Mouse (Mus musculus) hindbrain, embryonic 12.5 days (tissue): ENCODE results near the gene Rsph9. TPM values are rescaled to one million over a fixed set of nuclear protein-coding genes. Genes with fewer than 3 reads are reported as not detected.

Source experiments
- ATAC-seq: fragments of 200-750 bp; cut with Nextera tagmentation; 2 replicates; pipeline ENCODE4 v1.8.0; 2017; ENCODE audit warnings: moderate TSS enrichment; ENCODE audit not compliant: low FRiP score
- H3K27ac ChIP-seq: fragments of 300-500 bp; sonication (generic); 2 replicates; pipeline ENCODE4 v1.5.1; 2016; ENCODE audit warnings: mild to moderate bottlenecking
- H3K27me3 ChIP-seq: fragments of 300-500 bp; sonication (generic); 2 replicates; pipeline ENCODE4 v1.6.1; 2016; ENCODE audit warnings: mild to moderate bottlenecking
- H3K36me3 ChIP-seq: fragments of 300-500 bp; sonication (generic); 2 replicates; pipeline ENCODE4 v1.6.1; 2016; ENCODE audit warnings: mild to moderate bottlenecking
- H3K4me1 ChIP-seq: fragments of 300-500 bp; sonication (generic); 2 replicates; pipeline ENCODE4 v1.6.1; 2016
- H3K4me2 ChIP-seq: fragments of 300-500 bp; sonication (generic); replicated peaks from 2 replicates; pipeline ENCODE4 v1.6.1; 2016; ENCODE audit warnings: mild to moderate bottlenecking
- H3K4me3 ChIP-seq: fragments of 300-500 bp; sonication (generic); 2 replicates; pipeline ENCODE4 v1.5.1; 2016; ENCODE audit warnings: mild to moderate bottlenecking
- H3K9ac ChIP-seq: fragments of 300-500 bp; sonication (generic); 2 replicates; pipeline ENCODE4 v1.6.1; 2016; ENCODE audit warnings: mild to moderate bottlenecking, moderate library complexity
- H3K9me3 ChIP-seq: fragments of 300-500 bp; sonication (generic); replicated peaks from 2 replicates; pipeline ENCODE4 v1.6.1; 2016; ENCODE audit warnings: mild to moderate bottlenecking
- WGBS: fragments of 180-500 bp; shearing (Covaris S2); methylation state at CpG from one replicate; pipeline ENCODE4 v1.1.7; 2016; 5-methylcytosine and 5-hydroxymethylcytosine counted together
- polyA plus RNA-seq: library from polyadenylated mRNA; unstranded; fragments of >200 nt; fragmentation: Nextera tagmentation; extraction: Ambion mirVana; gene quantifications from 2 replicates; pipeline ENCODE4 v1.2.1, GENCODE M21; 2016

Rsph9 gene
- polyA plus RNA-seq, 1 experiment from 2014 or later: 21.5 TPM

DNA sequence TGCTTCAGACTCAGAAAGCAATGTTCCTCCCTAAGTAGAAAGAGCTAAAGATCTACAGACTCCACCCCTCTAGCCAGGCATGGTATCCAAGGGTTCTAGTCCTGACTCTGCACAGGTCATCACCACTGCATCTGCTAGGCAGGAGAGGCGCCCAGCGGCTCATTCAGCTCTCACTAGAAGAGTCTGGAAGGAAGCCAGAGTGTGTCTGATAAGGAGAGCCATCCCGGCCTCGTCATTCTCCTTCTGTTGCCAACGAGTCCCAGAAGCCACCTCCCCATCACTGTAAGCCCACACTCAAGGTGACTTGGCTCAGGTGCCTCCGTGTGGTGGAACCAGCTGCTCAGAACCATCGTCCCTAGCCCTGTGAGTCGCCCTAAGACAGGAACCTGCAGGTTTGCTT, 11.2 kb downstream of the Rsph9 start:
- Histone ChIP-seq H3K9me3 (no peaks in the 10 kb centered on the region), H3K27ac (no peak overlapping the region), H3K4me3 (no peak overlapping the region), H3K9ac (no peak overlapping the region), H3K36me3 (peaks cover 28% of the 10 kb centered on the region), H3K4me1 (no peaks in the 10 kb centered on the region; the same call in 1 of the 2 replicates), H3K27me3 (no peaks in the 10 kb centered on the region), H3K4me2 (no peak overlapping the region)
- WGBS: 76% methylated on average over 8 of the region's 8 CpGs
- no peak for ATAC-seq

DNA sequence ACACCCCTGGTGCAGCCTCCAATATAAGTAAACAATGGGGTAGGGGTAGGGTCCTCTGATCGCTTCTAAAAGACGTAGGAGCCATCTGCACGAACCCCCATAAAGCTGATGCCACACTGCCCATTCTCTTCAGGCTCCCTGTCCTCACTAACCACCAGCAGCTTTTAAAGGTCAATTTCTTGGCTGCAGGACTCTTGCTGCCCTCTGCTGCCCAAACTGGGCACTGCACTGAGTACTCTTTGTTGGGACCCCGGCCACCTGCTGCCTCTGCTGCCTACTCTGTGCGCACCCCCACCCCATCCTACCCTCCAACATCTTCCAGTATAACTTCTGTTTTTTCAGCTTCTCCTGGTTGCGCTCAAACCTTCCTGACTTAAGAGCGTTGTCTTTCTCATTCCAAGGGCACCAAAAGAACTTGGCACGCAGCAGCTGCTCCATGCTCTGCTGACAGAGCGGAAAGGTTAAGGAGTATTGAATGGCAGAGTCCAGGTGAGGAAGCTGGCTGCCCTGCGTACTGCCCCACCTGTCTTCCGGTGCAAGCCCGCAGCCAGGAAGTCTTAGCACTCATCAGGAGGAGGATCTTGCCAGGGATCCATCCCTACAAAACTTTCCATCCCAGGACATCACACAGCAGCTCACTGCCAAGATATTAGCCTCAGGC, 11.8 kb downstream of the Rsph9 start:
- H3K27me3 ChIP-seq: no peaks in the 10 kb centered on the region
- H3K4me1 ChIP-seq: no peaks in the 10 kb centered on the region; the same call in 1 of the 2 replicates
- no peak overlapping the region for H3K27ac ChIP-seq
- 15% methylated on average over 12 of the region's 12 CpGs for WGBS
- H3K36me3 ChIP-seq: peaks cover 35% of the 10 kb centered on the region
- no peak overlapping the region for H3K9ac ChIP-seq
- peak; percentile 61; the same call in 1 of the 2 replicates for ATAC-seq
- H3K4me2 ChIP-seq: no peak overlapping the region
- H3K4me3 ChIP-seq: no peak overlapping the region
- H3K9me3 ChIP-seq: no peaks in the 10 kb centered on the region

DNA sequence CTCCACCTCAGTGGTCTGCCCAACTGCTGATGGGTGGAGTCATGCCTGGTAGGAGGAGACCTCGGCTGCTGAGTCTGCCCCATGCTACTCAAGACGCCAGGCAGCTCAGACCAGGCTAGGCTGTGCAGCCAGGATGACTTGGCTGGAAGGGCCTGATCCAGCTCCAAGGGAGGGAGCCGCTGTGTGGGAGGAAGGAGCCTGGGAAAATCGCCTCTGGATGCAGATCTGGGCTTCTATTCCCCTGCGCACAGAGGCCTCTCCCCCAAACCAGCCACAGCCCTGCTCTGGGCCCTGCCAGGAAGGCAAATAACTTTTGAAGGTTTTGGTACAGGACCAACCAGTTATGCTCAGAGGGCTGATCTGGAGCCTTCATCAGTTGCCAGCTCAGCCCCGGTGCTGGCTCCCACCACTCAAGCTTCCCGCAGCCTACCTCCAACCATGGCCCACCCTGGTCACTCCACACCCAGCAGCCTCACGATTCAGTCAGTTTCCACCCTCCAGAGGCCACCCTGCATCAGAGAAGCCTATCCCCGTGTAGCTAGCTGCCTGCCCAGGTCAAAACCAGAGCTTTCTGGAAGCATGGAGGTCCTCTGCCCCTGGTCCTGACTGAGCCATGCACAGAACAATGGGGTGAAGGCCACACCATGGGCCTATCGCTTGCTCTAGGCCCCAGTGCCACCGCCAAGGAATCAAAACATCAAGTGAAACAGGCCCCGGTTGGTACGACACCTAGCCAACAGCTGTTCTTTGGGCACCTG, 14.1 kb downstream of the Rsph9 start:
- WGBS: 82% methylated on average over 13 of the region's 13 CpGs
- no peaks in the 10 kb centered on the region for H3K27me3 ChIP-seq
- H3K4me1 ChIP-seq: no peaks in the 10 kb centered on the region; the same call in 1 of the 2 replicates
- no peak overlapping the region for H3K9ac ChIP-seq
- H3K27ac ChIP-seq: no peak overlapping the region
- no peak overlapping the region for H3K4me2 ChIP-seq
- H3K9me3 ChIP-seq: no peaks in the 10 kb centered on the region
- peaks cover 57% of the 10 kb centered on the region for H3K36me3 ChIP-seq
- no peak for ATAC-seq
- no peak overlapping the region for H3K4me3 ChIP-seq

DNA sequence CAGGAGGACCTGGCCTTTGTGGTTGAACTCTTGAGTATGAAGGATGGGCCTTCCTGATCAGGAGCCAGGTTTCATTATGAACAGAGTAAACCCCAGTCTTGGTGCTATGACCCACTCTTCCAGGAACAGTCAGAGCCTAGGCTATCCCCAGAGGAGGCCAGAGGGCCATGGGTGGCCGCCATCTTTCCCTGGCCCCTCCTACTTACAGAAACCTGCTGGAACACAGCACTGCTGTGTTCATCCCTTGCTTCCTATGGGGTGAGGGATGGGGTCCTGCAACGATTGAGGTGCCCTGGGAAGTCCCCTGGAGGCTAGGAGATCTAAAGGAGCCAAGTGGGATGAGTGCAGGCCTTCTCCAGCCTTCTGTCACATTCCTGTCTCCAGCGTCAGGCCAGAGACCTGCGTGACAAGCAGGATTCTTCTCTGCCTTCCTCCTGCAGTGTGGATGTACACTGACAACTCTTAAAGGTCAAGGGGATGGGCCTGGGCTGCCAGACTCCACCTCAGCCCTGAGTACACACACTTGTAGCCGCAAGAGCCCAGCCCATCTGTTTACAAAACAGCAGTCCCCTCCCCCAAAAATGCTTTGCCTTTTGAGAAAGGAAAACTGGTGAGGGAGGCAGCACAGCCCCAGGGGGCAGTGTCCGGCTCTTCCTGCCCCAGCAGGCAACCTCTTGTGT, 16.1 kb downstream of the Rsph9 start:
- 81% methylated on average over 6 of the region's 6 CpGs for WGBS
- H3K36me3 ChIP-seq: peaks cover 77% of the 10 kb centered on the region
- H3K4me2 ChIP-seq: no peak overlapping the region
- H3K27me3 ChIP-seq: no peaks in the 10 kb centered on the region
- ATAC-seq: no peak
- no peaks in the 10 kb centered on the region; the same call in 1 of the 2 replicates for H3K4me1 ChIP-seq
- no peaks in the 10 kb centered on the region for H3K9me3 ChIP-seq
- no peak overlapping the region for H3K9ac ChIP-seq
- H3K27ac ChIP-seq: no peak overlapping the region
- H3K4me3 ChIP-seq: no peak overlapping the region

DNA sequence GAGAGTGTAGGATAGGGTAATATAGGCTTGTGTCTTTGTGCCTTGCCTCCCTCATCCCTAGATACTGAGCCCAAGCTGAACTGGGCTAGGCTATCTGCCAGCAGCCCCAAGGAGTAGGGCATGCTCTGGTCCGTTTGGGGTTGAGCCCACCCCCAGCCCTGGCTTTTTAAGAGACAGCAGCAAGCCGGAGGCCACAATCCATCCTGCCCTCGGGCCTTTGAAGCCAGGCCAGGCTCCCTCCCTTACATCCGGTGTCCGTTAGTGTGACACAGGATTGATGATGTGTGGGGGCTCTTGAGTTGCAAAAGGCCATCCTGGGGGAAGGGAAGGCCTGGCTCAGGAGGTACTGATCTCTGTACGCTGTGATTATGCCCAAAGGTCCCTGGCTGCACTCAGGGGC, 17.4 kb downstream of the Rsph9 start:
- no peaks in the 10 kb centered on the region for H3K4me1 ChIP-seq
- ATAC-seq: no peak
- H3K4me3 ChIP-seq: no peak overlapping the region
- WGBS: 86% methylated on average over 6 of the region's 6 CpGs
- H3K27me3 ChIP-seq: no peaks in the 10 kb centered on the region
- no peak overlapping the region; the same call in 1 of the 2 replicates for H3K9ac ChIP-seq
- H3K4me2 ChIP-seq: no peak overlapping the region
- H3K27ac ChIP-seq: no peak overlapping the region
- H3K9me3 ChIP-seq: no peaks in the 10 kb centered on the region
- peaks cover 90% of the 10 kb centered on the region for H3K36me3 ChIP-seq

DNA sequence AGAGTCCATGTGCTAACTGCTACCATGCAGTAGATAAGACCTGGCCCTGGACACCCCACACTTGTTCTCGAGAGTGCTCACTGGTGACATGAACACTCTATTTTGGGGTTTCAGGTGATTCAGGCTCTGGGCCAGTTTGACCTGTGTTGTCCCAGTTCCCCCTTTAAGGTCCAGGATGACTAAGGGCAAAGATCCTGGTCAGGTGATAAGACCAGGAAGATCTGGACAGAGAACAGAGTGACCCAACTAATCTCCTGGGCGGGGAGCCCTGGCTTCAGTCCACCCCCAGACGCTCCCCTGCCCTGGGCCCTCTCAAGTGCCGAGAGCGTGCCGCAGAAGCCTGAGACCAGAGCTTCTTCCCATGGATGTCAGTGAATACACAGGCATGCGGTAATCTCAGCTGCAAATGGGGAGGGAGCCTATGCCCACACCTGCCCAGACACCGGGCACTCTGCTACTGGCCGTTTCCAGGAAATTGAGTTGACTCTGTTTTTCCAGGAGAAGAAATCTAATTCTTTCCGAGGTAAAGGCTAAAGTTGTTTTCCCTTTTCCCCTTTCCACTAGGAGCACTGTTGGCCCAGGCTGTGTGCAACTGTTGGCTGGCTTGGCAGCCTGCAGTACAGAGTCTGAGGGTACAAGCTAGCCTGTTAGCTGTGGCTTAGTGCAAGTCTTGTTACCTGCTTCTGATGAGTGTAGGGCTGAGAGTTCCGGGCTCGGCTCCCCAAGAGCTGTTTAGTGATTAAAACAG, 19.9 kb downstream of the Rsph9 start:
- 91% methylated on average over 12 of the region's 12 CpGs for WGBS
- no peak for ATAC-seq

DNA sequence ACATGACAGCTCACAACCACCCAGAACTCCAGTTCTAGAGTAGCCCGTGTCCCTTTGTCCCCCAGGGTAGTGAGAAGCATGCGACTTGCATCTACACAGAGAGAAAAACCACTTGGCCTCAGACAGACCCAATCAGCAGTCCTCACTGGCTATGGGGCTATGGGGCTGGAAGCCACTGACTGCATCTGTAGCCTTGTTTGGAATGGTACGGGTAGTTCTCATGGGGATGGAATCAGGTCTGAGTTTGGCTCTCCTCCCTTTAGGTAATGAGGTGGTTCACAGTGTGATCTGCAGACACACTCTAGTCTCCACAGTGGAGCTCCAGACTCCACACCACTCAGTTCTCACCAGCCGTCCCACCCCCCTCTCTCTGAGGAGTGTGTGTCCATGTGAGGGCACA, 20.7 kb downstream of the Rsph9 start:
- H3K4me2 ChIP-seq: no peak overlapping the region
- H3K4me1 ChIP-seq: no peaks in the 10 kb centered on the region
- ATAC-seq: no peak
- H3K27me3 ChIP-seq: no peaks in the 10 kb centered on the region
- no peak overlapping the region for H3K4me3 ChIP-seq
- WGBS: 93% methylated on average over 4 of the region's 4 CpGs
- no peaks in the 10 kb centered on the region for H3K9me3 ChIP-seq
- peaks cover 88% of the 10 kb centered on the region for H3K36me3 ChIP-seq
- H3K9ac ChIP-seq: no peak overlapping the region
- no peak overlapping the region for H3K27ac ChIP-seq

More for the DNA sequence above, 19.9 kb downstream of the Rsph9 start:
- H3K4me3 ChIP-seq: no peak overlapping the region
- H3K27ac ChIP-seq: no peak overlapping the region
- H3K27me3 ChIP-seq: no peaks in the 10 kb centered on the region
- H3K9me3 ChIP-seq: no peaks in the 10 kb centered on the region
- H3K4me1 ChIP-seq: no peaks in the 10 kb centered on the region
- H3K4me2 ChIP-seq: no peak overlapping the region
- H3K36me3 ChIP-seq: peaks cover 88% of the 10 kb centered on the region
- H3K9ac ChIP-seq: no peak overlapping the region

DNA sequence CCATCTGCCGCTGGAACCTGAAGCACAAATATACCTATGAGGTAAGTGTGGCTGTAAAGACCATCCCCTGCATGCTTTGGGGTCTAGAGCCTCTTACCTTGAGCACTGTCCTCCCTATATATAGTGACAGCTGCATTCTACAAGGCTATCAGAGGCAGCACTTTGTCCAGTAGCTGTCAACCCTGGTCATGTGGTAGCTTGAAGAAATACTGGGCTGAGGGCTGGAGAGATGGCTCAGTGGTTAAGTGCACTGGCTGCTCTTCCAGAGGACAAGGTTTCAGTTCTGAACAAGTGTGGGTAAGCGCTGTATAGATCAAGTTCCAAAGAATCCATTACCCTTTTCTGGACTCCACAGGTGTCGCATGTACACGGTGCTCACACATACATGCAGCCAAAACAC, 21.2 kb downstream of the Rsph9 start:
- WGBS: 99% methylated on average over 4 of the region's 4 CpGs
- H3K27ac ChIP-seq: no peak overlapping the region
- no peak overlapping the region for H3K9ac ChIP-seq
- no peaks in the 10 kb centered on the region for H3K27me3 ChIP-seq
- no peak overlapping the region for H3K4me2 ChIP-seq
- no peaks in the 10 kb centered on the region for H3K4me1 ChIP-seq
- no peaks in the 10 kb centered on the region for H3K9me3 ChIP-seq
- H3K4me3 ChIP-seq: no peak overlapping the region
- no peak for ATAC-seq
- peaks cover 88% of the 10 kb centered on the region for H3K36me3 ChIP-seq

DNA sequence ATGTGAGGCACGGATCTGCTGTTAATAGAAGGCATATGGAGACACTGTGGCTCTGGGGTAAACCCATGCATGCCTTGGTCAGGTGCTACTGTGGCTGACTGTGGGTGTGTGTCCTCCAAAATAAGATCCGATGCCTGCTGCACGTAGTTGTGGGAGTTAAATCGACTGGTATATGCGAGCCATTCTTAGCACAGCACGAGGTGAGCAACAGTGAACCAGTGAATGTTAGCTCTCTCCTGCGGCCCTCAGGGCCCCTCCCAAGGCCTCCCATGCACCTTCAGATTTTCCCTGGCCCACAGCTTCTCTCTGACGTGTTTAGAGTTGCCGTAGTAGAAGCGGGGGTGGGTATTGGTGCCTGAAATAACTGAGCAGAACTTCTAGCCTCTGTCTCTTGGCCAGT, 24.4 kb downstream of the Rsph9 start:
- peaks cover 69% of the 10 kb centered on the region for H3K36me3 ChIP-seq
- no peak for ATAC-seq
- no peaks in the 10 kb centered on the region for H3K27me3 ChIP-seq
- H3K4me3 ChIP-seq: no peak overlapping the region
- no peak overlapping the region for H3K4me2 ChIP-seq
- 89% methylated on average over 10 of the region's 10 CpGs for WGBS
- no peaks in the 10 kb centered on the region for H3K4me1 ChIP-seq
- H3K9ac ChIP-seq: no peak overlapping the region
- no peaks in the 10 kb centered on the region for H3K9me3 ChIP-seq
- no peak overlapping the region for H3K27ac ChIP-seq

DNA sequence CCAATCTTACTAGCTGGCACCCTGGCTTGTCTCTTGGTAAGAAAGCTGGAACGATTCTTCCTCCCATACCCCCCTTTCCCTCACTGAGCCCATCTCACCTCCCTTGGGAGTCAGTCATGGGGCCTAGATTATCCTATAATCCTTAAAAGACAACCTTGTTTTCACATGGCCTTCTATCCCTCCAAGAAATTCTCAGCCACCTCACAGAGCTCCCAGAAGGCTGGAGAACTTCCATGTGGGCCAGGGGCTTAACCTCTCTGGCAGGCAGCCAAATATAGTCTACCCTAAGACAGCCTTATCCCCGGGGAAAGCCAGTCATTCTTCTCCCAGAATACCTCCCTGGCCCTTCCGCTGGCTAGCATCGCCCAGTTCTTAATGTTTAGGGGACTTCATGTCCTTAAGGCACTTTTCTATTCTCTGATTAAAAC, 25.6 kb downstream of the Rsph9 start:
- WGBS: 84% methylated on average over 4 of the region's 4 CpGs
- Histone ChIP-seq H3K9ac (no peak overlapping the region), H3K4me2 (no peak overlapping the region), H3K4me1 (no peaks in the 10 kb centered on the region), H3K4me3 (no peak overlapping the region), H3K27me3 (no peaks in the 10 kb centered on the region), H3K9me3 (no peaks in the 10 kb centered on the region), H3K27ac (no peak overlapping the region), H3K36me3 (peaks cover 59% of the 10 kb centered on the region)
- no peak for ATAC-seq

DNA sequence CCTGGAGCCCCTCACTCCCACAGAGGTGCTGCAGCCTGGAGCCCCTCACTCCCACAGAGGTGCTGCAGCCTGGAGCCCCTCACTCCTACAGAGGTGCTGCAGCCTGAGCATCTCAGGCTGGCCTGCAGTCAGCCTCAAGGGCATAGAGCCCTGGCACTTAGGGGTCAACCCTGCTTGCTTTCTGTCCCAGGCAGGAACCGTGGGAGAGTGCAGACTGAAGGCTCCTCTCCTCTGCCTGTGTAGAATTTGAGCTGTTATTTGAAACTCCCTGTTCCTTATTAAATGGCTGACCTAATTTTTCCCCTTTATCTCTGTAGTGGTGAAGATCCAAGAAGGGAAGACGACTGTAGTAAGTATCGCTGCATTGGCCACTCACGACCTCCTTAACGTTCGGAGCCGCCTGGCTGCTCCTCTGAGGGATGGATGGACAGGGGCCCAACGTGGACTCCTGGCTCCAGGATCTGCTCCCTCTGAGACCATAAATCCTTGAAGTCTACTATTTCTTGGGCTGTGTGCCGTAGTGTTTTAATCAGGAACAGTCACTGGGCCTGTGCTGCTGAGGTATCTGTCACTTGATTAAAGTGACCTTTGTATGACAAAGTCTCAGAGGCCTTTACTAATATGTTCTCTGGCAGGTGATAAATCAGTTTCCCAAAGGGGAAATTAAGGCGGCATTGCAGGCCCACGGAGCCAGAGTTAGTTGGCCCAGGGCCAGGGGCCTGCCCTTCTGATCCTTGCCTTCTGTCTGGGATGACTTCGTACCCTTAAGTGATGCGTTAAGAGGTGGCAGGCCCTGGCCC, 26.2 kb downstream of the Rsph9 start:
- WGBS: 83% methylated on average over 13 of the region's 13 CpGs
- H3K4me2 ChIP-seq: no peak overlapping the region
- no peaks in the 10 kb centered on the region for H3K9me3 ChIP-seq
- H3K27me3 ChIP-seq: no peaks in the 10 kb centered on the region
- H3K4me1 ChIP-seq: no peaks in the 10 kb centered on the region
- H3K36me3 ChIP-seq: peaks cover 56% of the 10 kb centered on the region
- 0 out of 2 replicates have a peak overlapping the region, but pooled peaks have one; percentile 30 for H3K27ac ChIP-seq
- no peak overlapping the region for H3K4me3 ChIP-seq
- no peak for ATAC-seq
- H3K9ac ChIP-seq: no peak overlapping the region
